Mouse (Mus musculus): ENCODE results near the gene Leng1. TPM values are rescaled to one million over a fixed set of nuclear protein-coding genes. Genes with fewer than 3 reads are reported as not detected.
"Not testable (repeated sequence)": the region's sequence is repeated elsewhere in the genome, so short reads cannot be mapped to it uniquely, and the experiment has no call there.

Gene Leng1
- total RNA-seq (2021), result 10 to 100 TPM; 12.5 to 12.9 TPM

- intact Hi-C loops (cut with DNase I), result loop anchor here (2.0 kb wide), 1 partner anchor 39 kb away; no protein-coding TSS in a partner anchor
- peak; percentile 94 to 96 for DNase-seq
Observed at GRCm38 (mm10) chr7:3665215-3666114, at the start of gene Leng1. Gene Leng1 (minus strand): TSS chr7:3665840.

GRCm38 (mm10) chr7:3715249-3715648, 49.6 kb upstream of the Leng1 start:
- intact Hi-C loops (cut with DNase I), result no loop called here

GRCm38 (mm10) chr7:3712264-3712942, 46.8 kb upstream of the Leng1 start:
- intact Hi-C loops (cut with DNase I), result no loop called here

More at GRCm38 (mm10) chr7:3715249-3715648, 49.6 kb upstream of the Leng1 start:
- no peak for DNase-seq

GRCm38 (mm10) chr7:3709000-3709399, 43.4 kb upstream of the Leng1 start:
- intact Hi-C loops (cut with DNase I), result no loop called here
- no peak for DNase-seq

More at GRCm38 (mm10) chr7:3712264-3712942, 46.8 kb upstream of the Leng1 start:
- DNase-seq, result no peak

- intact Hi-C loops (cut with DNase I), result not testable (repeated sequence)
Observed at GRCm38 (mm10) chr7:3708447-3708980, 42.9 kb upstream of the Leng1 start.

GRCm38 (mm10) chr7:3707568-3708413, 42.2 kb upstream of the Leng1 start:
- intact Hi-C loops (cut with DNase I), result no loop called here
- no peak for DNase-seq

More at GRCm38 (mm10) chr7:3708447-3708980, 42.9 kb upstream of the Leng1 start:
- not testable (repeated sequence) for DNase-seq

GRCm38 (mm10) chr7:3707027-3707426, 41.4 kb upstream of the Leng1 start:
- no peak for DNase-seq
- intact Hi-C loops (cut with DNase I), result no loop called here

- no peak for DNase-seq
- intact Hi-C loops (cut with DNase I), result no loop called here
Observed at GRCm38 (mm10) chr7:3706343-3706934, 40.8 kb upstream of the Leng1 start.

- intact Hi-C loops (cut with DNase I), result loop anchor here (2.0 kb wide), 1 partner anchor 39 kb away; no protein-coding TSS in a partner anchor
- DNase-seq, result no peak
Observed at GRCm38 (mm10) chr7:3705911-3706310, 40.3 kb upstream of the Leng1 start.

- intact Hi-C loops (cut with DNase I), result loop anchor here (2.0 kb wide), 1 partner anchor 39 kb away; no protein-coding TSS in a partner anchor
Observed at GRCm38 (mm10) chr7:3705461-3705860, 39.8 kb upstream of the Leng1 start.

GRCm38 (mm10) chr7:3704475-3704874, 38.8 kb upstream of the Leng1 start:
- intact Hi-C loops (cut with DNase I), result loop anchor here (2.0 kb wide), 1 partner anchor 38 kb away; no protein-coding TSS in a partner anchor
- DNase-seq, result no peak

More at GRCm38 (mm10) chr7:3705461-3705860, 39.8 kb upstream of the Leng1 start:
- not testable (repeated sequence) for DNase-seq

GRCm38 (mm10) chr7:3703879-3704441, 38.3 kb upstream of the Leng1 start, which contains the start of gene Rps9:
Gene Rps9 (plus strand): TSS chr7:3703993.
- intact Hi-C loops (cut with DNase I), result loop anchor here (2.0 kb wide), 1 partner anchor 37 kb away; no protein-coding TSS in a partner anchor

GRCm38 (mm10) chr7:3703148-3703878, 37.7 kb upstream of the Leng1 start:
- DNase-seq, result no peak
- intact Hi-C loops (cut with DNase I), result no loop called here

More at GRCm38 (mm10) chr7:3703879-3704441, 38.3 kb upstream of the Leng1 start, which contains the start of gene Rps9:
- peak; percentile 95 to 96 for DNase-seq

GRCm38 (mm10) chr7:3698471-3698870, 32.8 kb upstream of the Leng1 start:
- no peak for DNase-seq
- intact Hi-C loops (cut with DNase I), result loop anchor here (5.0 kb wide), 1 partner anchor 454 kb away; the partner anchor contains the start of gene Leng9

- peak in 1 of 2 experiments; percentile 19 for DNase-seq
- intact Hi-C loops (cut with DNase I), result loop anchor here (5.0 kb wide), 2 partner anchors 48 to 457 kb away; partner anchors contain the start of genes Cnot3 and Leng9
Observed at GRCm38 (mm10) chr7:3694949-3695305, 29.3 kb upstream of the Leng1 start.

- intact Hi-C loops (cut with DNase I), result loop anchor here (5.0 kb wide), 1 partner anchor 47 kb away; the partner anchor contains the start of gene Cnot3
- peak; percentile 66 to 69 for DNase-seq
Observed at GRCm38 (mm10) chr7:3694076-3694948, 28.7 kb upstream of the Leng1 start.

GRCm38 (mm10) chr7:3693809-3694075, 28.1 kb upstream of the Leng1 start:
- intact Hi-C loops (cut with DNase I), result loop anchor here (5.0 kb wide), 1 partner anchor 46 kb away; the partner anchor contains the start of gene Cnot3
- no peak for DNase-seq

Data from heart, postnatal 36 days (tissue).